Mouse (Mus musculus): ENCODE measurements around the gene Zfp13. TPM values are rescaled to one million over a fixed set of nuclear protein-coding genes. Genes with fewer than 3 reads are reported as not detected.
A peak's percentile ranks its signal among the peaks of the same experiment; 100 is the strongest.
"Not testable (repeated sequence)": the region's sequence is repeated elsewhere in the genome, so short reads cannot be mapped to it uniquely, and the experiment has no call there.

The Zfp13 gene
- polyA plus RNA-seq, 1 experiment from 2014 or later: 15.4 TPM

DNA sequence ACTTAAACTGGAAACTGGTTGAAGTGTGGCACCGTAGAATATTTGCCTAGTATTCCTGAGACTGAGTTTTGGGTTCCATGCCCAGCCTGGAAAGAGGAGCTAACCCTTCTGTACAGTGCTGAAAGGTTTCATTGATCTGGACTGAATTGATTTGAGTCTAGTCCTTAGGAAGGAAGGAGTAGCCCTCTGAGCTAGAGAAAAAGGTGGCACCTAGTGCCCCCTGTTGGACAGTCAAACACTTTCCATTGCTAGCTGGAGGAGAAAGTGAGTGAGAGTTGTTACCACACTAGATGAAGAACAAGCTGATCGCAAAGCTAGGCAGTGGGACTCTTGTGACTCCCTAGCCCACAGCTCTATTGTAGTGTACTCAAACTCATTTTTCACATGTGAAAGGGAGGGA lies 4.3 kb upstream of the Zfp13 start:
- Histone ChIP-seq H3K27me3 (ENCODE audit: insufficient read depth, poor library complexity, severe bottlenecking) (no peaks in the 10 kb centered on the region), H3K27ac (no peak overlapping the region), H3K4me3 (no peak overlapping the region), H3K4me1 (peaks cover 12% of the 10 kb centered on the region), H3K36me3 (no peaks in the 10 kb centered on the region), H3K9me3 (no peaks in the 10 kb centered on the region)
- 51% methylated on average over 2 of the region's 2 CpGs for WGBS
- DNase-seq (ENCODE audit: low spot score): no peak

DNA sequence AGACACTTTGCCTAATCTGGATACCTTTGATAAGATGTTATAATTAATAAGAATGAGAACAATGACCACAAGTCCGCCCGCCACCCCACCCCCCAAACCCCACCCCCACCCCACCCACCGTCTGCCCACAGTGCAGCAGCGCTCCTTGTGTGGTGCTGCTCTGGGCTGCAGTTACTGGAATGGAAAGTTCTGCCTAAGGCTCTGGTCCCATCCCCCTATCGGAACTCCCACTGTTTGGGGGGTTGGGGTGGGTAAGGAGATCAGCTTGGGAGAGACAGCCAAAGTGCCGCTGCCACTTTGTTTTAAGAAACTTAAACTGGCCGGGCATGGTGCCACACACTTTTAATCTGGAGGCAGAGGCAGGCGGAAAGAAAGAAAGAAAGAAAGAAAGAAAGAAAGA lies 3.8 kb upstream of the Zfp13 start:
- no peak for DNase-seq (ENCODE audit: low spot score)
- no peak overlapping the region for H3K27ac ChIP-seq
- 23% methylated on average over 8 of the region's 8 CpGs for WGBS
- H3K27me3 ChIP-seq (ENCODE audit: insufficient read depth, poor library complexity, severe bottlenecking): no peaks in the 10 kb centered on the region
- no peaks in the 10 kb centered on the region for H3K9me3 ChIP-seq
- H3K36me3 ChIP-seq: no peaks in the 10 kb centered on the region
- H3K4me1 ChIP-seq: peaks cover 16% of the 10 kb centered on the region
- H3K4me3 ChIP-seq: no peak overlapping the region

DNA sequence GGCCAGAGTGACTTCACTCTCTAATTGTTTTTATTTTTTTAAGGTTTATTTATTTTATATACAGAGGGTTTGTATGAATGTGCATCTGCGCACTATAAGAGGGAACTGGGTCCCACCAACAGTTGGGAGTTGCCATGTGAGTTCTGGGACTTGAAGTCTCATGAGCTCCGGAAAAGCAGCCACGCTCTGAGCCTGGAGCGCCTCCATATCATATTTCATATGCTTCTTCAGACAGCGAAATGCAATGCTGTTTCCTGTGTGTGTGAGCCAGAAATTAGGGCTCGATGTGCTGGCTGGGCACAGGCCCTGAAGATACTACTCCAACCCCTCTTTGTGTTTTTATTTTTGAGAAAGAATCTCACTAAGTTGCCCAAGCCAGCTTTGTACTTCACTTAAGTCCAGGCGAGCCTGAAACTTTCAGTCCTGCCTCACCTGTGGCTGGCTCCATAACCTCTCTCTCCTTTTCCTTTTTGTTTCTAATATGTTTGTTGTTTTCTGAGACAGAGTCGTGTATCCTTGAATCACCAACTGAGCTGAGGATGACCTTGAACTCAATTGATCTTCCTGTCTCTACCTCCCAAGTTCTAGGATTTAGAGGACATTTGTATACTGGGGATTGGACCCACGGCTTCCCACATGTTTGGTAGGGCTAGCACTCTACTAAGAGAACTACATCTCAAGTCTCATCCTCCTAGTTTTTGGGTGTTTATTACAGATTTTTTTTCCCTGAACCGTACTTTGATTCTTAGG lies 2.7 kb upstream of the Zfp13 start:
- Histone ChIP-seq H3K36me3 (no peaks in the 10 kb centered on the region), H3K27me3 (ENCODE audit: insufficient read depth, poor library complexity, severe bottlenecking) (no peaks in the 10 kb centered on the region), H3K4me3 (no peak overlapping the region), H3K9me3 (no peaks in the 10 kb centered on the region), H3K4me1 (peaks cover 16% of the 10 kb centered on the region), H3K27ac (no peak overlapping the region)
- WGBS: 55% methylated on average over 10 of the region's 10 CpGs
- DNase-seq (ENCODE audit: low spot score): no peak

DNA sequence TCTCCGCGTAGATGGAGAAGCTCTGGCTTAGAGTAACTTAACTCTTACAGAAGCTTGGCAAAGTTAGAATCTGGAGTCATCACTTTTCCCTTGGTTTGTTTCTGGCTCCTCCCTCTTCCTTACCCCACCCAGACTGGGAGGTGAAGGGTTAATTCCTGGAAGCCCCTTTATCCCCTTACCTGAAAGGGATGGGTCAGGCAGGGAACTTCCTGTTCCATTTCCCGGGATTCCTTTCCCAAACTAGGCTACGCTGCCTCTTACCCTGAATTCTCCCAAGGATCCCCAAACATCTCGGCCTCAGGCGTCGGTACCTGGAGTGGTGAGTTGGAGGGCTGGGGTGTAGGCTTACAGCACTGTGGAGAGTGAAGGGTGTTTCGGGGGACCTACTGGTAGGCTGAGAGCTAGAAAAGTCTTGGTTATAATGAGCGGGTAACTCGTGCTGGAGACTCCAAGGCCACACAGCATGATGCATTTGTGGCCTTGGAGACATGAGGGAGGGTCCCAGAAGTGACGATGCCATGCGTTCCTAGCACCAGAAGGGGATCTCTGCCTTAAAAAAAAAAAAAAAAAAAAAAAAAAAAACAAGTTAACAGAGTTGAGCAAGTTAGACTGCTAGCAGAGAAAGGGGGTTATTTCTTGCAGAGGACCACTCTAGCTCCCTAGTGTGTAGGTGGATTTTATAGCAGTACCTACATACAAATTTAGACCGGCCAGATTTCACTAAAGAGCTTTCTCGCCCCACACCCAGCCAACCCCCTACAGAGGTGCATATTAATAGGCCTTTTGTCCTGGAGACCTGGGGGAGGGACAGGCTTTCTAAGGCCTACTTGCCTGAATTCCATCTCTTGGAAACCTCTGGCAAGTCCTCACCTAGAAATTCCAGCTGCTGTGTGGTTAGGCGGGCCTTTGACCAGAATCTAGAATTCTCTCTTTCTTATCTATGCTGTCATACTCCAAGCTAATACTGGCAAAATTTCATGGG lies 1.6 kb upstream of the Zfp13 start, which contains the start of gene Zscan10:
Zscan10 (plus strand) TSS at position 216 of the 982 bp plus-strand sequence.
- WGBS: 35% methylated on average over 15 of the region's 15 CpGs
- Histone ChIP-seq H3K27me3 (ENCODE audit: insufficient read depth, poor library complexity, severe bottlenecking) (no peaks in the 10 kb centered on the region), H3K27ac (peak within 1 kb of the TSS; percentile 93; the same call in 1 of the 2 replicates), H3K36me3 (no peaks in the 10 kb centered on the region), H3K4me1 (peaks cover 16% of the 10 kb centered on the region), H3K9me3 (no peaks in the 10 kb centered on the region), H3K4me3 (peak within 1 kb of the TSS; percentile 66)
- no peak for DNase-seq (ENCODE audit: low spot score)

DNA sequence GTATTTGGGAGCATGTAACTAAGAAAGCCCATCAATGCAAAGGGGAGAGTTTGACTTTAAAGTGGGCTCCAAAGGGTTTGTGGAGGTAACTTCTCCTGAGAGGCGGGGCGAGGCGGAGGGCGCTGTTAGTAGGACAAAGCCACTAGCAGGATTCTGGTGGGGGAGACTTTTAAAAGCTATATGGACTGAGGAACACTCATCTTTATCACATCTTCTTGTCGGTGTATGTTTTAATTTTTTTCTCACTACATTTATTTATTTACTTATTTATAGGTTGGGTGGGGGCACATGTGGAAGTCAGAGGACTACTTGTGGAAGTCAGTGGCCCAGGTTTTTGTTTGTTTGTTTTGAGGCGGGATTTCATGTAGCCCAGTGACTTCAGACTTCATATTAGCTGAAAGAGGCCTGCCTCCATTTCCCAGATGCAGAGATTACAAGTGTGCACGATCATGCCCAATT lies 347 bp upstream of the Zfp13 start:
- DNase-seq (ENCODE audit: low spot score): no peak
- no peaks in the 10 kb centered on the region for H3K27me3 ChIP-seq (ENCODE audit: insufficient read depth, poor library complexity, severe bottlenecking)
- H3K27ac ChIP-seq: peak overlapping the region; percentile 93
- WGBS: 25% methylated on average over 7 of the region's 7 CpGs
- H3K9me3 ChIP-seq: no peaks in the 10 kb centered on the region
- H3K4me3 ChIP-seq: peak overlapping the region; percentile 66
- H3K4me1 ChIP-seq: peaks cover 16% of the 10 kb centered on the region
- H3K36me3 ChIP-seq: no peaks in the 10 kb centered on the region

DNA sequence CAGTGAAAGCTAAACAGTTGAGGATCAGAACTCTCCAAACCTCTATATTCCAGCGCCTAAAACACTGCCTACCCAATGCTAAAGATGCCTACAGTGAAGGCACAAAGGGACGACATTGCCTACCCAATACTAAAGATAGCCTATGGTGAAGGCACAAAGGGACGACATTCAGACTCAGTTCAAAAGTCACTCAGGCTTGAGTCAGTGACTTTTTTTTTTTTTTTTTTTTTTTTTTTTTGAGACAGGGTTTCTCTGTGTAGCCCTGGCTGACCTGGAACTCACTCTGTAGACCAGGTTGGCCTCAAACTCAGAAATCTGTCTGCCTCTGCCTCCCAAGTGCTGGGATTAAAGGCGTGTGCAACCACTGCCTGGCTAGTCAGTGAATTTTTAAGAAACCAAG lies 4.1 kb downstream of the Zfp13 start:
- not testable (repeated sequence) for H3K9me3 ChIP-seq

DNA sequence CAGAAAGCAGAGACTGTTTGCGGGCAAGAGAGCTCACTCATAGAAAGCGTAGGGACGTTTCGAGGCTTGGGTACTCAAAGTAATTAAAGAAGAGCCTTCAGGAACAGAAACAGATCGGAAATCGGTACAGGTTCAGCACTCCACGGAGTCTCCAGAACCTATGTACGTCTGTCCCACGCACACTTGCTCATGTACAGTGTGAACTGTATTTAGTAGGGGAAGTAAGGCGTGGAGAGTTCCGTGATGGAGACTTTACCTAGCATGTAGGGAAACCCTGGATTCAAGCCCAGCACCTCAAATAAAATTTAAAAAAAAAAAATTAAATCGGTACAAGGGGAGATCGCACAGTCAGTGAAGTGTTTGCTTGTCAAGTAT lies 6.4 kb downstream of the Zfp13 start:
- H3K4me3 ChIP-seq: peak overlapping the region; percentile 69
- no peak for DNase-seq (ENCODE audit: low spot score)
- no peaks in the 10 kb centered on the region for H3K4me1 ChIP-seq
- H3K27me3 ChIP-seq (ENCODE audit: insufficient read depth, poor library complexity, severe bottlenecking): no peaks in the 10 kb centered on the region
- H3K36me3 ChIP-seq: no peaks in the 10 kb centered on the region
- 17% methylated on average over 13 of the region's 13 CpGs for WGBS
- H3K9me3 ChIP-seq: no peaks in the 10 kb centered on the region
- peak overlapping the region; percentile 88 for H3K27ac ChIP-seq

More for the DNA sequence above, 4.1 kb downstream of the Zfp13 start:
- not testable (repeated sequence) for H3K27ac ChIP-seq; DNase-seq (ENCODE audit: low spot score); H3K36me3 ChIP-seq; H3K4me3 ChIP-seq; H3K27me3 ChIP-seq (ENCODE audit: insufficient read depth, poor library complexity, severe bottlenecking)
- peaks cover 13% of the 10 kb centered on the region for H3K4me1 ChIP-seq
- 78% methylated on average over 4 of the region's 4 CpGs for WGBS

DNA sequence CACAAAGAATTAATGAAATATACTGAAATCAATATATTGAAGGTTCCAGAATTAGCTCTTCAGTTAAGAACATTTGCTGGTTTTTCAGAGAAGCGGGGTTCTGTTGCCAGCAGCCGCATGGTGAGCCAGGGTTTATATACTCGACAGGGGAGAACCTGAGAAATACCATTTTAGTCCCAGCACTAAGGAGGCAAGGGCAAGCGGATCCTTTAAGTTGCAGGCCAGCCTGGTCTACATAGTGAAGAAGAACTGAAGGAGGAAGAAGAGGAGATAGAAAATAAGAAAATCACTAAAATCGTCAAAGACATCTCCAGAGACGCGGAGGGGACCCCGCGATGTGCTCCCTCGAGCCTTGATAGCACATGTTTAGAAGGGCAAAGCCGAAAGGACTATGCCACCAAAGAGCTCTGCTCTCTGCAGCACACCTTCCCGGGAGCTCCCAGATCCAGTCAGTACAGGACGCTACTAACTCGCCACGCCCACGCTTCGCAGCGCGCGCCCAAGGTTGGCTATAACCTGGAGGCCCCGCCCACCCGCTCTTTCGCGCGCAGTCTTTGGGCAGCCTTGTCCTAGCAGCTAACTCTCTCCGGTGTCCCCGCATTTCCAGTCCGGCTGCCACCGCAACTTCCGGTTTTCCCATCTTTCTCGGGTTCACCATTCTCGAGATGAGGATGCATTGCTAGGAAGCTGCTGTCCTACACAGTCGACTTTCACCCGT lies 6.9 kb downstream of the Zfp13 start:
- peak; percentile 98 for DNase-seq (ENCODE audit: low spot score)
- Histone ChIP-seq H3K9me3 (no peaks in the 10 kb centered on the region), H3K4me3 (peak overlapping the region; percentile 69), H3K4me1 (no peaks in the 10 kb centered on the region), H3K27ac (peak overlapping the region; percentile 88), H3K27me3 (ENCODE audit: insufficient read depth, poor library complexity, severe bottlenecking) (no peaks in the 10 kb centered on the region), H3K36me3 (no peaks in the 10 kb centered on the region)
- 7% methylated on average over 34 of the region's 34 CpGs for WGBS

DNA sequence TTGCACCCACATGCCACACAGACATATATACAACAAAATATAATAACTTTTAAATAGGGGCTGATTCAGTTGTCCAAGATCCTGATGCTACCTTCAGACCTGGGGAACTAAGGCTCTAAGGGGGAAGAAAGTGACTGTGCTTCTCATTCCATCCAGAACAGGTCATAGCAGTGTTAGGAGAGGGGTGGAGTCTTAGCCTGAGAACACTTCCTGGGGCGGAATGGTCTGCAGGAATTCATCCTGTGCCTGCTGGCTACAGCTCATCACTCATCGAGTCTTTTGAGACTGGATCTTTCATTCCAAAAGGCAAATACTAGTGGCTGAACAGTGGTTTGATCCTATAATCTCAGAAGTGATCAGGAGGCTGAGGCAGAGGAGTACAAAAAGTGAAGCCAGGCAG lies 12.0 kb downstream of the Zfp13 start:
- Histone ChIP-seq H3K4me1 (peaks cover 19% of the 10 kb centered on the region), H3K4me3 (no peak overlapping the region), H3K9me3 (no peaks in the 10 kb centered on the region), H3K27ac (no peak overlapping the region), H3K36me3 (peaks cover 9% of the 10 kb centered on the region; the same call in 1 of the 2 replicates), H3K27me3 (ENCODE audit: insufficient read depth, poor library complexity, severe bottlenecking) (no peaks in the 10 kb centered on the region)
- no peak for DNase-seq (ENCODE audit: low spot score)
- 46% methylated on average over 2 of the region's 2 CpGs for WGBS

DNA sequence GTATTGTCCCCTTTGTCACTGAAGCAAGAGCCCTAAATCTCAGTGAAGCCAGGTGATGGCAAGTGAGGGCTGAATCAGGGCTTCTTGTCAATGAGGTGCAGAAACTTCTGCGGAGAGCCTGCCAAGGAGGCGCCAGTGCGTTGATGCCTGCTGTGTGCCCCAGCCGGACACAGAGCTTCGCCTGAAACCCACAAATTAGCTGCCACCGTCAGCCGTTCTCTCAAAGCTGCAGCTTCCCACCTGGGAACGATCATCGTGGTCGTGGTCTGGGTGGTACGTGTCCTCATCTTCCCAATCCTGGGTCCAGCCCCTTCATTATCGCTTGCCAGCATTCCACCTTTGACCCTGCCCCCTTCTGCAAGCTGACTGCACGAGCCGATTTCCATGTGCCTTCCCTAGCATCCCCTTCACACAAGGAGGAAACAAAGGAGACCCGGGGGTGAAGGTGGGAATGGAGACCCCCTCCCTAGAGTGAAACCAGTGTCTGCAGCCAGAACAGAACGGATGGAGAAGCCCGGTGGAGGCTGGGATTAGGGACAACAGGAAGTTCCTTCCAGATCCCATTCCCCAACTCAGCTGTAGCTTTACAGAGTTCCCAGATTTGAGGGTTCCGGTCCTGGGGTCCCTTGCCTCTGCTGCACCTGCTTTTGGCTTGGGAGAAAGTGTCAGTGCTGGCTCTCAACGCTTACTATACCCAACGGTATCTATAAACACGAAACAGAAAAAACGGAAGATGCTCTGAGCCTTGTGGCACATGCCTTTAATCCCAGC lies 13.4 kb downstream of the Zfp13 start:
- H3K36me3 ChIP-seq: peaks cover 19% of the 10 kb centered on the region
- H3K4me3 ChIP-seq: peak overlapping the region; percentile 72
- no peaks in the 10 kb centered on the region for H3K9me3 ChIP-seq
- H3K27ac ChIP-seq: peak overlapping the region; percentile 81
- peaks cover 19% of the 10 kb centered on the region for H3K4me1 ChIP-seq
- no peak for DNase-seq (ENCODE audit: low spot score)
- under 1% methylated on average over 22 of the region's 22 CpGs for WGBS
- no peaks in the 10 kb centered on the region for H3K27me3 ChIP-seq (ENCODE audit: insufficient read depth, poor library complexity, severe bottlenecking)

DNA sequence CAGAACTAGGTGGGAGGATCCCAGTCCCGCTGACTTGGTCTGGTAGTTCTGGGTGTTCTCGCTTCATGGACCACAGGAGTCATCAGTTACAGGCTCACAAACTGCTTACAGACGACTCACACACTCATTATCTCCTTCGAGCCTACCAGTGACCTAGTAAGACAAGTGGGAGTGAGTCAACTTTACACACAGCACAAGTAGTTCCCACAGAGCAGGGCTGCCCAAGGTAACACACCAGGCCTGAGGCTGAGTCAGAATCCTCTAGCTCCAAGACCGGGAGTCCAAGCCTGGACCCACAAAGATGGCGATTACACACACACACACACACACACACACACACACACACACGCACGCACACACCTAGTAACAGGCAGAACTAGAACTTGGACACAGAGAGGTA lies 14.5 kb downstream of the Zfp13 start:
- no peak for DNase-seq (ENCODE audit: low spot score)
- H3K27me3 ChIP-seq (ENCODE audit: insufficient read depth, poor library complexity, severe bottlenecking): no peaks in the 10 kb centered on the region
- H3K4me3 ChIP-seq: peak overlapping the region; percentile 72
- peaks cover 31% of the 10 kb centered on the region for H3K36me3 ChIP-seq
- H3K9me3 ChIP-seq: no peaks in the 10 kb centered on the region
- H3K4me1 ChIP-seq: peaks cover 19% of the 10 kb centered on the region
- H3K27ac ChIP-seq: no peak overlapping the region
- WGBS: 82% methylated on average over 8 of the region's 8 CpGs

DNA sequence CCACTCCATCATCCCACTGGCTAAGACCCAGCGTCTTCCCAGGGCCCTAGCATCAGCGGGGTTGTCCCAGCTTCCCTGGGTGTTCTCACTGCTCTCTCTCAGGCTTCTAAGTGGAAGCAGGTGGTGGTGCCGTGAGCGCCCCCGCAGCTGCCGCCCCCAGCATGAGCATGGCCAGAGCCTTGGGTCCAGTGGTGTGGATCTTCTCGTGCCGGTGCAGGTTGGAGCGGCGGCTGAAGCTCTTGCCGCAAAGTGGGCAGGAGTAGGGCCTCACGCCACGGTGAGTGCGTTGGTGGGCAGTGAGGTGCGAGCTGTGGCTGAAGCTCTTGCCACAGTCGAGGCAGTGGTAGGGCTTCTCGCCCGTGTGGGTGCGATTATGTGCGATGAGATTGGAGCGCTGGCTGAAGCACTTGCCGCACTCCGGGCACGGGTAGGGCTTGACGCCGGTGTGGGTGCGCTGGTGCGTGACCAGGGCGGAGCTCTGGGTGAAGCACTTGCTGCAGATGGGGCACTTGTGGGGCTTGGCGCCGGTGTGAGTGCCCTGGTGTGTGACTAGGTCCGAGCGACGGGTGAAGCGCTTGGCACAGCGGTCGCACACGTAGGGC lies 23.2 kb downstream of the Zfp13 start:
- Histone ChIP-seq H3K4me3 (no peak overlapping the region), H3K27ac (no peak overlapping the region), H3K36me3 (peaks cover 72% of the 10 kb centered on the region), H3K4me1 (no peaks in the 10 kb centered on the region), H3K27me3 (ENCODE audit: insufficient read depth, poor library complexity, severe bottlenecking) (no peaks in the 10 kb centered on the region), H3K9me3 (no peaks in the 10 kb centered on the region)
- no peak for DNase-seq (ENCODE audit: low spot score)
- 91% methylated on average over 38 of the region's 38 CpGs for WGBS
